Mouse (Mus musculus) adrenal gland, postnatal 4 days (tissue): Measurements from ENCODE around the gene Txlng. TPM values are rescaled to one million over a fixed set of nuclear protein-coding genes. Genes with fewer than 3 reads are reported as not detected.

ENCODE experiments used
- DNase-seq, 2 experiments: peaks; one replicate each; pipeline ENCODE4 v3.0.0; 2021 to 2022; ENCODE audit warnings: low spot score in 2 of 2, mixed read lengths in 2 of 2
- microRNA-seq: library from miRNA; unstranded; fragments of <30 nt; microRNA quantifications from one replicate; pipeline ENCODE4 v1.2.0, GENCODE M21; 2021
- total RNA-seq, 2 experiments: library from RNA; stranded (reverse); gene quantifications; 2 replicates each; pipeline ENCODE4 v1.2.3; 2021

Gene Txlng
- total RNA-seq, 2 experiments from 2014 or later = 19.6 to 20.8 TPM

- peak; percentile 73 to 80 for DNase-seq
These were observed 68.9 kb downstream of the Txlng start, which contains the start of gene Rbbp7 for GRCm38 (mm10) chrX:162760115-162760942. TSS of gene Rbbp7 (plus strand) at chrX:162760402.

GRCm38 (mm10) chrX:162759251-162760114 is 69.8 kb downstream of the Txlng start:
- DNase-seq = no peak

GRCm38 (mm10) chrX:162756058-162756457 is 73.2 kb downstream of the Txlng start:
- no peak for DNase-seq

- no peak for DNase-seq
These were observed 74.9 kb downstream of the Txlng start for GRCm38 (mm10) chrX:162754314-162754713.

GRCm38 (mm10) chrX:162752418-162752817 is 76.8 kb downstream of the Txlng start:
- DNase-seq = no peak

- no peak for DNase-seq
These were observed 80.4 kb downstream of the Txlng start for GRCm38 (mm10) chrX:162748696-162749420.

GRCm38 (mm10) chrX:162736140-162736659 is 93.1 kb downstream of the Txlng start:
- no peak for DNase-seq

- DNase-seq = peak in 1 of 2 experiments; percentile 36
These were observed 94.0 kb downstream of the Txlng start for GRCm38 (mm10) chrX:162734997-162735929.

GRCm38 (mm10) chrX:162730031-162730430 is 99.2 kb downstream of the Txlng start:
- no peak for DNase-seq

Small RNA genes within 50 kb of the gene (microRNA-seq; reads per million reads assigned to microRNA genes)
- gene Mir3473a = not detected

Other genes starting within 250 kb of the Txlng start
- gene Reps2, start 185.8 kb downstream of the Txlng start, total RNA-seq = 1 to 10 TPM; 4.3 to 5.6 TPM
- gene Rbbp7, start 69.1 kb downstream of the Txlng start, total RNA-seq = 100 to 1,000 TPM; 243 to 252 TPM
- gene Syap1, start 59.0 kb upstream of the Txlng start, total RNA-seq = 10 to 100 TPM; 62.3 to 64.4 TPM
- 100 to 1,000 TPM; 118 to 126 TPM for gene Ctps2, start 71.8 kb upstream of the Txlng start, total RNA-seq
- gene S100g, start 135.1 kb upstream of the Txlng start, total RNA-seq = 10 to 100 TPM in 1 of 2 experiments, not detected in 1; 82.1 TPM